Mouse (Mus musculus): ENCODE measurements at regions not wholly inside any gene's neighbourhood (a gene's known extent, or its start where the extent isn't known, plus 50 kb on each side); places are given as distances from the start of the nearest gene placed in this dataset.

DNA sequence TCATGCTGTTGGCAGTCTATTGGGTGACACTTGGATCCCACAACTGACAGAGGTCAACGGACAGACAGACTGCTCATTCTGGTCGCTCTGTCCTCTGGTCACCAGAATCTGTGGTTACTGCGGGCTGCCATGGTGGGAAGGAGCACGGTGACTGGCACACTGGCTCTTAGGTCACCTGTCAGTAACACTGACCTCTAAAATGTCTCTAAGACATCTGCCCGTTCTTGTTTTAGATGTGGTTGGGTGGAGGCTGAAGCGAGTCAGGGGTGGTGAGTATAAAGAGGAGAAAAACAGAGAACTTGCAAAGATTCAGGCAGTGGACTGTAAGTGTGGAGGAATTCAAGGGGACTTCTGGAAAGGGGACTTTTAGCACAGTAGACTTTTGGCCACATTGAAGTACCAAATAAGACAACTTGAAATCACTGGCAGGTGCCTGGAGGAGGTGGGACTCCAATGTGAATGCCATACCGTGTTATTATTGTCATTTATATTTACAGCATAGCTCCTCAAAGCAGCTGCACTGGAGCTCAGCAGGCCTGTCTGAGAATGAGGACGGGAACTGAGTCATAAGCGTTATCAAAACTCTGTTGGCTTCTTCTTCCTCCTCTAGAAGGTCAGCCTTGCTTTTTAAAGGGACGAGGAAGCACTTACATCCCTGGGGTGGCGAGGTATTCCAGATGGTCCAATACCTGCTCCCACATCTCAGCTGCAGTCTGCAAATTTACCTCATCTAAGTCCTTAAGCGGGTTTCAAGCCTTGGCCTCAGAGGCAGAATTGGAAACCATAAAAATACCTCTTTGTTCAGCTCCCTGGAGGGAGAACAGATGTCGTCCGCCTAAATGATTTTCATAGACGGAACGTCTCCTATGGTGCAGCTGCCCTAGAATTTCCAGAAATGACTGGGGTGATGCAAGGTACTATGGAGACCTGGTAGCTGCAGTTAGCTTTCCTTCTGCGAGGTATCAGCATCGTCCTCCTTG is 351.3 kb downstream of the Nuak1 start:
- no peak for DNase-seq (ENCODE audit: low spot score)

DNA sequence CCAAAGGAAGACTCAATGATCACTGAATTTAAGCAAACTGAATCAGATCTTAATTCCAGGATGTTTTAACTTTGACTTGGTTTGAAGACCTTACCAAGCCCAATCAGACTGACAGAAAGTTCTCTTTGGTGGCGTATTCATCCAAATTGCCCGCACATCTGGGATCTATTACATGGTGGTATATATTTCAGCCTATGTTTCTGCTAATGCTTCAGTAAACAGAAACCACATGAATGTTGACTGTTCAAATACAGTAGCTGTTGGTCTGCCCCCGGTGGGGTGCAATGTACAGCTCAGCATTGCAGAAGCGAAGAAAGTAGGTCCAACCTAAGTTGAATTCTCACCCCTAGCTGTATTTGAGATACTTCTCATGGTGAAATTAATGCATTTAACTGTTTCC is 346.5 kb downstream of the Nuak1 start:
- no peak for DNase-seq (ENCODE audit: low spot score)

DNA sequence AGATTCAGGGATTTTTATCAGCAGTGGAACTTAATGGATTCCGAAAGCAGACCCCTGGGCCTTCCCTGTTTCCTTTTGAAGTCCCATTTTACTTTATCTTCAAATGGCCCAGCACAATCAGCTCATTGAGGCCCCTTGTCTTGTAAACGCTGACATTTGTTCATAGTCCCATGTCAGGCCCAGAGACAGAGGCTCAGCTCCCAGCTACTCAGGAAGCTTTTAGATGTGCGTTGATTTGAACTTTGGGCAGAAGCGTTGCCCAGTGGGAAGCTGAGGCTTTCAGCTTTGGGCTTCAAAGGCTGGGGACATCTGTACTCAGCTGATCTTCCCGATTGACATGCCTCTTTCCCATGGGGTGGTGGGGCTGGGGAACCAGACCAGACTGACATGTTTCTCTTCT is 343.2 kb downstream of the Nuak1 start:
- no peak for DNase-seq (ENCODE audit: low spot score)

DNA sequence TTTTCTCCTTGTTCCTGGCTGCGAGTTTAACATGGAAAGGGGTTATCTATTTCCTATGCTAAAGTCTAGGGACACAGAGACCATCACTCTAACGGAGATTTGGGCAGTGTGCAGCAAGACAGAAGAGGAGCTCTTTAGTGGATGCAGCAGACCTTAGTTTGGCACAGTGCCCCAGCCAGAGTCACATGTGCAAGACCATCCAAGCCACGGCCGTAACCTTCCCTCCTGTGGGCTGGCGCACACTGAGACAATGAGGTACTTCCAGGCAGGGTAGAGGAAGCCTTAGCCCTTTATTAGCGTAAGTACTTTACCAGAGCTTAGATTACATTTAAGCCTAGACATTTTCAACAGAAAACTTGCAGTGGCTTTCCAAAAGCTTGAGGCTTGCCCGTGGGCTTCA is 336.4 kb downstream of the Nuak1 start:
- DNase-seq (ENCODE audit: low spot score): no peak

DNA sequence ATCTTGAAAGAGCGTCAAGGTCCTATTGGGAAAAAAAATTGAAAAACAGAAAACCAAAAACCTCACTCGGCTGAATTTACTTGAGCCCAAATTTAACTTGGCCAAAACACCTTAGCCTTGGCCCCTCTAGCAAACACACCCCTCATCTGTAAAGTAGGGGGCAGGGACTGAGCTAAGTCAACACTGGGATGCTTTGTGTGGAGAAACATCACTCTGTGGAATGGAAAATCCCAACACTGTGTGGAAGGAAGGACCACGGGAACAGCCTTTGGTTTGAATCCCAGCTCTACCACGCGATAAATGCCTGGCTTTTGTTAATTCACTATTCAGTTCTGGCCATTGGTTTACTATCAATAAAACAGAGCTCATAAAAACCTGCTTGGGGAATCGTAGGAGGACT is 335.8 kb downstream of the Nuak1 start:
- DNase-seq (ENCODE audit: low spot score): no peak

DNA sequence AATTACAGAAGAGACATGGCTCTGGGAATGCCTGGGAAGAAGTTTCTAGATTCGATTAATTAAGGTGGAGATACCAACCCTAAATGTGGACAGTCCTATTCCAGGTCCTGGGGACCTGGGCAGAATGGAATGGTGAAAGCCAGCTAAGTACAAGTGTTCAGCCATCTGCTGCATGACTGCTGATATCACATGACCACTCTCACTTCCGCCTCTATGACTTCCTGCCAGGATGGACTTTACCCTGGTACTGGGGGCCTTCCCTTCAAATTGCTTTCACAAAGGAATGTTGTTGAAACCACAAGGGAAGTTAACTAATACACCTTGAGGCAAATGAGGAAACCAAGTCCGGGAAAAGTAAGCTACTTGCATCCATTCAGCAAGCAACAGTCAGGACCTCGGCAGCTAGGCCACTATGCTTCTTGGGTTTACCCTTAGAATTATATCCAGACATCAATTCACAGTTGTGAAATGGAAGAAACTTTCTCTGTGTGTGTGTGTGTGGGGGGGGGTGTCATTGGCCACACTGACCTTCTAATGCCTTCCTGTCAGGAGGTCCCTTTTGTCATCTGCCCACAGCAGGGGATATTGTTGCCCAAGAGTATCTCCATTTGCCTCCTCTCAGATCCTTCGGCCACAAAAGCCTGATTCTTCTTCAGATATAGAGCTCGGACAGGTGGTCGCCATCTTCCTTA is 330.6 kb downstream of the Nuak1 start:
- DNase-seq (ENCODE audit: low spot score): no peak

DNA sequence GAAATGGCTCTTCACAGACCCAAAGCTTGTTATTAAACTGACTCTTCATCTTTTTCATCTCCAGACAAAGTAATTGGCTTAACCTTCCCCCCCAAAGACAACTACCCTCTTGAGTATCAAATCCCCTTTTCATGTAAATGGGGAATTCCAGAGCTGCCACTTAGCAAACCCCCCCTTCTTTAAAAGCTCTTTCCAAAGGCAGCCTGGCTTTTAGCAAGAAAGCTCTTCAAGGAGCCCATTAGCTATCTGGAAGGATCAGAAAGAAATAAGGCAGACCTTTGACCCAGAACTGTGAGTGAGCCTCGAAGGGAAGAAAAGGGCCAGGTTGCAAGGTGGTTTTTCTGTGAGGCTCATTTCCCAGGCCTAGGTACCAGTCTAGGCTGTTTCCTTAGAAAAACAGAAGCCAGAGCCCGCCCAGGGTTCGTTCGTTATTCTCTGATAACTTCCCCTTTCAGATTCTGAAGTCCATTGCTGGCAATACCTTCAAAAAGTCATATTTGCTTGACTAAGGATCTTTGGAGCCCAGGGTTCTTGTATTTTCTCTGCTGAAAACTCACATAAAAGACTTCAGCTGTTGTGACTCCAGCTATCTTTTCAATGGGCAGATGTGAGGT is 329.9 kb downstream of the Nuak1 start:
- no peak for DNase-seq (ENCODE audit: low spot score)

DNA sequence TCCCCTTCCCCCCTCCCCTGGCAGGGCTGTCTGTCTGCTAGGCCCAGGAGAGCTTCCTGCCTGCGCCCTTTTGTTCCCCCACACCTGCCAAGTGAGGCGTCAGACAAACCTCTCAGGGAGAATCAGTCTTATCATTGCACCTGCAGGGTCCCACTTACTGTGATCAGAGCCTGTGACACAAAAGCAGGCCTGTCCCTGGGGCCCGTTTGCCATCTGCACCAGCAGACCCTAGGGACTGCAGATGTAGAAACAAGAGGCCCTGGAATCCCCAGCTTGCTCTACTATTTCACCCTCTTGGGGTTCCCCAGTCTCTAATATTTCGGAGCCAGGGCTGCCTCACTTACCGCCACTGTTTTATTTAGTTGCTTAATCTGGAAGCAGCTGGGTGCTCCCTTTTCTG is 328.9 kb downstream of the Nuak1 start:
- no peak for DNase-seq (ENCODE audit: low spot score)

DNA sequence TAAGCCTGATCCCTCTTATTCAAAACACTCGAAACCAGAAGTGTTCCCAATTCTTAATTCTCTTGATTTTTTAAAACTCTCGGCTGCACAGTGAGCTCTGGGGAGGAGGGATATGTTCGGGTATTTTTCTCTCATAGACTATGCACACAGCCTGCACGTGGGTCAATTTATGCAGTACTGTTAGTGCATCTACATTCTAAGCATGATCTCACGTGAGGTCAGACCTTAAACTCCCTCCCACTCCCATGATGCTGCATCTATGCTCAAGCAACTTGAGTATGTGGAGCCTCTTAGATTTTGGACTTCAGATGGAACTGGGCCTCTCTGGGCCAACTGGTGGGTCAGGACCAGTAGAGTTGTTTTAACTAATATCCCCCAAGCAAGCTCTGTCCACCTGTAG is 328.5 kb downstream of the Nuak1 start:
- DNase-seq (ENCODE audit: low spot score): no peak

DNA sequence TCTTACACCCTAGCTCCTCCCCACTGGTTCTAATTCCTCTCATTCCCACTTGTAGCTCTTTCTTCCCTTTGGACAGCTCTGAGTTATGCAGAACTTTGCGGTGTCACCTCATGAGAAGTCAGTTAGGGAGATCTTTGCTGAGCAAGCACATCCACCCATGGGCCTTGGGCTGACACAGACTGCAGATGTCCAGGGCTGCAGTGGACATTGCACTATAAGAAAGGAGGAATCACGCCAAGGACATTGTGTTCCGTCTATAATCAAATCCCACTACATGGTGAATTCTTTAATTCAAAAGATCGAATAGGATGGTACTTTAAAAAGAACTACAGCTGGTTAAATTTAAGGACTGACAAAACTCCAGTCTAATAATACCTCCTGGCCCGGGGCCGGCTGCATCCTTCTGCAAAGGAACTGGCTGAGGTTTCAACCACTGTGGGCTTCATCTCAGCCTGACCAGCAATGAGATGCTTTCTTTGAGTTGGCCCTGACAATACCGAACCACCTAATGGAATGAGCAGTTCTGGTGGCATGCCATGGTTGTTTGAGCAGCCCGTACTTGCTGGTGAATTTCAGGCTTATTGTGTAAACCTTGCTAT is 320.3 kb downstream of the Nuak1 start:
- no peak for DNase-seq (ENCODE audit: low spot score)

DNA sequence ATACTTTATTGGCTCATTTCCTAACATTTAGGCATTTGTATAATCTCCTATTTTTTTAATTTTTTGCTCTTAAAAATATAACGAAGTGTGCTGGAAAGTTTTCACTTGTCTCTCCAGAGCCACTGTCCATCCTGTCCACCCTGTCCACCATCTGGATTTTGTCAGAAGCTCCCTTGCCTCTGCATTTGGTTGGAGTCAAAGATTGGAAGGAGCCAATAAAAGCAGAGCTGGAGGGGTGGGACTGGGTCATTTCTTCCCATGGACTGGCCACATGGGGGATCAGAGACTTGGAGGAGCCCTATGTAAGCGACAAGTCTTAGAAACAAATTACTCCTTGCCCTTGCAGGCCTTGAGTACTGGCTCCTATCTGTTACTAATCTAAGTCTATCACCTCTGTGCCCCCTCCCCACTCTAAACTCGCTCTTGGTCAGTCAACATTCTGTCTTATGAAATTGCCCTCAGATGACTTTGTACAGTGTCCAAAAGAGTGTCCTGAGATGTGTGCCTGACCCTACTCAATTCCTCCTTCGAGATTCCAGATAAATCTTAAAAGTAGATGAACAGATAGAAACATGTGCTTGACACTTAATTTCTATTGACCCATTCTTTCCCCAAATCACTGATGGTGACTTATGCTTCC is 303.3 kb downstream of the Nuak1 start:
- no peak for DNase-seq (ENCODE audit: low spot score)

DNA sequence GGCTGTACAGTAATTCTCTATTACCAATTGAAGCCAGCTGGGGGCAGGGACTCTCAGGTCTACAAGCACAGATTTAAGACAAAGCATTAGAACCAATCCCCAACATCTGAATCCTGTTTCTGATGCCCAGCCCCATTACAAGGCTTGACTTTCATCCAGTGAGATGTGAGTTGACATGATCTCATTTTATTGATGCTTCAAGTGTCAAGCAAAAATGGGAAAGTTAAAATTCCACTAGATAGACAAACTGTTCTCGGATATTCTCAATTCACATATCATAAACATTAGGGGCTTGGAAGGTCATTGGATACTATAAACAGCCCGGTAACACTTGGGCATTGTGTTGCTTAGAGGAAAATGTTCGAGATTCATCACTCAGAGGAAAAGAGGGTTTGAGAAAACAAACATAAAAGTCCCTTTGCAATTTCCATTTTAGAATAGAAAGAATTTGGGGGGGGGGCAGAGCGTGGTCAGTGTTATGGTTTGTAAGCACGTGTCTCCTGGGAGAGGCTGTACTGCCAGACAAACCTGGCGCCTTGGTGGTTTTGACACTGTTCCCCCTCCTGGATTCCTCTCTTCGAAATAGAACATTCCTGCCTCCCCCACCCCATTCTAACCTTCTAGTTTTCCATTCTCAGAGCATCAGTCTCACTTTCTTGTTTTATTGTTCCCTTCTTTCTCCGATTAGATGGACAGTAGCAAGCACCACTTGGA is 297.5 kb downstream of the Nuak1 start:
- no peak for DNase-seq (ENCODE audit: low spot score)

DNA sequence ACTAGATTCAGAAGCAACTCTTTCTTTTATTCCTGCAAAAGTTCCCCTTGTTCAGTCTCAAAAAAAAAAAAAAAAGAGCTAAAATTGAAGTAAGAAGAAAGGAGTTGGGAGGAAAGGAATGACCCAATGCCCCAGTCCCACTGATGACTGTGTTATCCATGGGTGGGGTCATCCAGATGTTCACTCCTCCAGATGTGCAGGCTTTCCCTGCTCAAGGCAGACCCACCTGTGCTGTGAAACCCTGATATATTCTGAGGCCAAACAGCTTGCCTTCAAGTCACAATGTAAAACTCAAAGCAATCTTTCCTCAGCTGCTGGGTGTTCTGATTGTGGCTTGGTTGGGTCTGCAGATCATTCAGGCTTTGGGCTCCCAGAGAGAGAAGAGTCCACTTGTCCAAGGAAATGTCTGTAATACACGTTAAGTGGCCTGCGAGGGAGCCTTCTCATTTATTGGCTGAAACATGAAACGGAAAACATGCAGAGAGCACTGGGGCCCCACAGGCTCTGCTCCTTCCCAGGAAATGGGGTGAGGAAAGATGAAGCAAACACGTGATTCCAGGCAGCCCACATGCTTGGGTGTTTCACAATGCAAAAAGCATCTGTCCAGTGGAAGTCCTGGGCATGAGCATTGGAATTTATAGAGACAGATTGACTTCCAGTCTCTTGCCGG is 296.6 kb downstream of the Nuak1 start:
- no peak for DNase-seq (ENCODE audit: low spot score)

DNA sequence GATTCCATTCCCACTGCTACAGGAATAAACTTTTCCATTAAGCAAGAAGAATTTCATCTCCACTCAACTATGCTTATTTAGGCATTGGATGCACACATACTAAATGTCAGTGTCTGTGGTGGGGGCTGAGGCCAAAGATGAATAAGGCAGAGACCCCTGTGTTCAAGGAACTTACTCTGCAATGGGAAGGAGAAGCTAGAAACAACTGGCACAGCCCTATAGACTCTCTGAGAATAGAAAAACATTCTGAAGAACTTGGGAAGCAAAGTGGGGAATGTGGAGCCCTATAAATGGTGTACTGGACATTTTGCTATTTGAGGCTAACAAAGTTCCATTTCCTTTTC is 296.1 kb downstream of the Nuak1 start:
- DNase-seq (ENCODE audit: low spot score): no peak

DNA sequence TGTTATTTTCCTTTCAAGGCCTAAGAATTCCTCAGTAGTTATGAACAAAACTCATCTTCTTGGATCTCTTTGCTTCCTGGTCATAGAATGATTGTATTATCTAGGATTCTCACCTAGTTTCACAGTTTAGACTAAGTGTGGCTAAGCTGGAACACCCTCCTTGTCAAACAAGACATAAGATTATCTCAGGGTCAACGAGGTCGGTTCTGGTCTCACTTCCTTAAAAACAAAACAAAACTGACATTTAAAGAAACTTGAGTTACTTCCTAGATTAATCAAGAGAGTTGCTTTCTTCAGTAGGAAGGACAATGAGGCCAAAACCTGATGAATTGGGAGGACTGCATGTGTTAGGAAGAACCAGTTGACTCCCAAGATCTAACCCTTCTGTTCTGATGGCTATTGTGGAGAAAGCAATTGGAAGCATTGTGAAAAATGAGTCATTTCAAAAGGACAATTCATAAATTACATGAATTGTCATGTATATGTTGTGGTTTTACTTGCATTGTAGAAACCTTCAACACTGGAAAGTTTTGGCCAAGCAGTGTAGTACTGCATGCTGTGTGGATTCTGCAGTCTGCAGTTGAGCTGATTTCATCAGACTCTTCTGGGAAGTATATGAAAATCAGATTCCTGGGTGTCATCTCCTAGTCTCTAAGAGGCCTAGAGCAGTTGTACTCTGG is 293.0 kb downstream of the Nuak1 start:
- DNase-seq (ENCODE audit: low spot score): no peak

DNA sequence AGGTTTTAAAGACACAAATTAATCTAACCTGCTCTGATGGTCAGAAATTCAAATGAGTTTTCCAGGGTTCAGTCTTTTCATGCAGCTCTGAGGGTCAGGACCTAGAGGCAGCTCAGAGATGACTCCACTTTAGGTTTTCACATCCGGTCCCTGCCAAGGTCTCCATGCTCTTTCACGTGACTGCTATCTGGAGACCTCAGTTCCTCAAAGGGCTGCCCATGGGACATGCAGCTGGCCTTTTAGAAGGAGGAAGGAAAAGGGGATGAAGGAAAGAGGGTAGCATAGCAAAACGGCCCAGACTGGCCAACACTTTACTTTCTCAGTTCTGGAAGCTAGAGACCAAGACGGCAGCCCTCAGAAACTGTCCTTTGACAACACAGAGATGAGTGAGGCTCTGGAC is 276.6 kb downstream of the Nuak1 start:
- DNase-seq (ENCODE audit: low spot score): no peak

DNA sequence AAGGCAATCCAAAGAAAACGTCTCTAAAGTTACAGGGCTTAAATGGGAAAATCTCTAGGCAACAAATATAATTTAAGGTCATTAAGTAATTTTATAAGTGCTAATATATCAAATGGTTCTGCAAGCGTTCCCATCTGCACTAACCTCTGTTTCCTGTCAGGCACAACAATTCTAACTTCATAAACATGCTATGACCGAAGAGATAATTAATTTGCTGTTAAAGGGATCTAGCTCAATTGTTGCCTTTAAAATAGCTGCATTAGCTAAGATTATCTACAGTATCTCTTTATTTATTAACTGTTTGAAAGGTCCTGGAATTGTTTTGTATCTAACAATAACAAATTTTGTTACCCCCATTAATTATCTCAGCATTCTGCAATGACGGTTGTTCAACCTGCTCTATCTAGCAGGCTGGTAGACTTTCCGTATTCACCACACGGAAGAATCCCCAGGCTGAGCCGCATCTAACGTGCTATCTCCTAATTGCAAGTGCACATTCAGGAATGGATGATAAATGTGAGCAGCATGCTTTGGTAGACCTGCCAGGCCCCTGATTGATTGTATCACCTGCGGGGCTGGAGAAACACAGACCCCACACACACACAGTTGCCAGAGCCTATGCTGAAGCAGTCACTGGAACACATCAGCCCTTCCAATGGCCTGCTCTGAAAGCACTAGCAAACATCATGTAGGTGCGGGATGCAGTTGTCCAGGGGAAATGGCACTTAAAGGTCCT is 274.4 kb downstream of the Nuak1 start:
- DNase-seq (ENCODE audit: low spot score): no peak

DNA sequence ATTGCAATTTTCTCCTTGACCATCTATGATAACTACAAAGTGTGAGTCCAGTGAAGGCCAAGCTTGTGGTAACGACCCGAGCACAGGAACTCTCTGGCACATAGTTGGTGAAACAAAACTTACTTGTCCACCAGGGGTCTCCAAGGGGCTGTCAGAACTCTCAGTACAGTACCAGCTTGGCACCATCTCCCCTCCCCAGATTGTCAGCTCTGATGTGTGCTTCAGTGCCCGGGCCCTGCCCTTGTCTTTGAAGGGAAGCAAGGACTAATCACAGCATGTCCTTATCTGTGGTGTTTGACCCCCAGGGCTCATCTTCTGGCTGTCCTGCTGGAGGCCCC is 273.9 kb downstream of the Nuak1 start:
- DNase-seq (ENCODE audit: low spot score): no peak

DNA sequence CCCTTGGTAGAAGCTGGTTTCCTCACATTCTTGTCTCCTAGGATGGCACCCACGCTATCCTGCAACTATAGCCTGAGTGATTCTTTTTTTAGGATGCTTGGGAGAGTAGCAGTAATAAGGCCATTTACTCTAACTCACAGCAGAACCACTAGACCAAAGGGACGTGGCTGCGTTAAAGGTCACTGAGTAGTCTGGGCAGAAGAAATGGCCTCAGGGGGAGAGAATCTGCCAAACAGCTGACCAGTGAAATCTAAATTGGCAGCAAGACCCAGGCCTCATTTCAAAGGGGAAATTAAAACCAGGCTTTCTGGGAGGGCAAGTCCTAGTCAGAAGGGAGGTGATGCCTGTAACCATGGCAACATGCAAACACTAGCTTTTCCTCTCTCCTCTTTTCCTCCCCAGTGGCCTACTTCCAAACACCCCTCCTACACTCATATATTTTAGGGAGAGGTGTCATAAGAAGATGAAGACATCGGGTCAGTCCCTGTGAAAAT is 267.5 kb downstream of the Nuak1 start:
- no peak for DNase-seq (ENCODE audit: low spot score)

DNA sequence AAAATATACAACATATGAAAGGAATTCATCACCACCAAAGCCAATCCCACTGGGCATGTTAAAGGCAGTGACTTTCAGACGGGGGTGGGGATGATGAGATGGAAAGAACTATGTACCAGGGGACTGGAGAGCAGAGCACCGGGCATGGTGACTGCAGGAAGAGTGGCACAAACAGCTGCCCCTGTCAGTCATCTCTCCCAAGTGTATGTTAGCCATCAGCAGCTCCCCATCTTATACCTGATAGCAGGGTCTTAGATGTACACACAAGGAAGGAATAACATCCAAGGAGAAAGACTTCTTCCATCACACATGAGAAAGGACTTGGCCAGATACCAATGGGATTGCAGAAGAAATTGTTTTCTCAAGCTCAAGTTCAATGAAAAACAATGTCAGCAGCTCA is 257.2 kb downstream of the Nuak1 start:
- DNase-seq (ENCODE audit: low spot score): no peak

Data from T-cell, adult 2 months (primary cell).